Mouse (Mus musculus) liver, adult 2 months (tissue): ENCODE measurements around the gene Wdr90.

Experiments
- CTCF ChIP-seq: fragments of 200-500 bp; IDR thresholded peaks from 2 replicates; pipeline ENCODE4 v1.5.1; 2011; ENCODE audit warnings: low read depth, low read length, control low read depth
- POLR2A ChIP-seq: fragments of 200-500 bp; IDR thresholded peaks from 2 replicates; pipeline ENCODE4 v1.6.1; 2011; ENCODE audit warnings: low read length, control low read depth; ENCODE audit not compliant: insufficient read depth; ENCODE audit errors: extremely low read depth

DNA sequence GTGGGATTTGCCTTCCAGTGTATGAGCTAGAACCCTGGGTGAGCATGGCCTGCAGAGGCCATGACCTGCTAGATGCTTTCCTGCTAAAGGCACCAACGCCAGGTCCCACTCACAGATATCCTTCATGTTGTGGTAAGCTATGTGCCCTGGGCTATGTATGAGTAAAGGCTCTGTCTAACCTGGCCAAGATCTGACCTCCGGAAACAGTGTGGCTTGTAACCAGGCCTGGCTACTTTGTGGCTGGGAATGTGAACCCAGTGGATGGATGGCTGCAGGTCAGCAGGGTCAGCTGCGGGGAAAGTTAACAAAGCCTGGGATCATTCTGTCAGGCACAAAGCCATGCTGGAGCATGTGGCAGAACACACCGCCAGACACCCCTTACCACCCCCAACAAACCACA is 20.4 kb upstream of the Wdr90 start:
- TF ChIP-seq CTCF (no peak), POLR2A (no peak)
